Mouse (Mus musculus): ENCODE results near the gene Vamp8. TPM values are rescaled to one million over a fixed set of nuclear protein-coding genes. Genes with fewer than 3 reads are reported as not detected.

Gene Vamp8
- 68.5 and 70.1 TPM in 2 replicates for total RNA-seq (2015; ENCODE audit: low replicate concordance)
- 91.4 and 102 TPM in 2 replicates for total RNA-seq (2017; ENCODE audit: low replicate concordance)

DNA sequence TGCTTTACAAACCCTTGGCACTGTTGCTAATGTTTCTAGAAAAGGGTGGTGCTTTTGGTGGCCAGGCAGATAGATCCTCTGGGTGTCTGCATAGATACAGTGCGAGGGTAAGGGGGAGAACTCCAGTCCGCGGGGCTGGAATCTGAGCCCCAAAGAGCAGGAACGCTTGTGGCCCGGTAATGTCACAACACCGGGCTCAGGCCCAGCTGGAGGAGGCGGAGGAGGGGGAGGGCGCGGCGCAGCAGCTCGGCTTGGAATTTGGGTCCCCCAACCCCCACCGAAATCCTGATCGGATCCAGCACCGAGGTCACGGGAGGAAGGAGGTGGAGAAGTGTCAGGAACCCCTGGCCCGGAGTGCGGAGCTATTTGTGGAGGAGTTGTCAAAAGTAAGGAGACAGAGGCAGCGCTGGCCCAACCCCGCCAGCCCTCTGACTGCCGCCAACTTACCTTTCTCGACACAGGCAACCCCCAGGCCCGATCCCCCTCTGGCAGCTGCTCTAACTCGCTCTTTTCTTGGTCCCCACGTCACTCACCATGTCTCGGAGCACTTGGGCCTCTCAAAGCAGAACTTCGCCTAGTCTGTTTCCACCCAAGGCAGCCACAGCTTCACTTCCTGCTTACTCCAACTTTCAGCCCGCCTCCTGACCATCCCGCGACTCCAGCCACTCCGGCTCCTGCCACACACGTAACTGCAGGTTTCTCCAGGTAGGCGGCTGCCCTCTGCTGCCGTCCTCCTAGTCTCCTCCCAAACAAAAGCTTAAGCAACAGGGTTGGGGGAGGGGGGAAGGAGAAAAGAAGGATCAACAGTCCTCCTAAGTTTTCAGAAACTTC, at the start of gene Vamp8:
Vamp8 (minus strand) TSS at position 763 of the 831 bp plus-strand sequence.
- peak; percentile 63 for ATAC-seq (replicated peaks; ENCODE audit: low FRiP score, poor library complexity, severe bottlenecking)

GRCm38 (mm10) chr6:72439355-72440185, 49.1 kb upstream of the Vamp8 start, which contains the start of gene Mat2a:
TSS of gene Mat2a (minus strand) at chr6:72439558.
- ATAC-seq (replicated peaks; ENCODE audit: low FRiP score, poor library complexity, severe bottlenecking) = peak; percentile 82

- ATAC-seq (replicated peaks; ENCODE audit: low FRiP score, poor library complexity, severe bottlenecking) = peak; percentile 29
Measured at GRCm38 (mm10) chr6:72438862-72439354, 48.4 kb upstream of the Vamp8 start.

DNA sequence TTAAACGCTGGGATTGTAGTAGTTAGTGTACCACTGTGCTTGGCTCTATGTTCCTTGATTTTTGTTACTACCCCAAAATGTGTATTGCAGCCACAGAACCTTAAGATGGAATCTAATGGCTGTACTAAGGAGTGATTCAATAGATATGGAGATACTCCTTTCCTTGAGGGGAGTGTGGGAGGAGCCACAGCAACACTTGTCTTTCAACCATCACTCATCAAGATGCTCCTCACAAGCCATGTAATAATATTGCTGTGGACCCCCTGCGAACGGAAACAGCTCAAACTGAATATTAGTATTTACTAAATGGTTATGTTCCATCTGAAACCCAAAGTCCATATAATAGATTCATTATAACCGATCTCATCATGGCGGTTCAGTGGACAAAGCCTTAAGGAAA, 47.7 kb upstream of the Vamp8 start:
- ATAC-seq (replicated peaks; ENCODE audit: low FRiP score, poor library complexity, severe bottlenecking) = no peak

DNA sequence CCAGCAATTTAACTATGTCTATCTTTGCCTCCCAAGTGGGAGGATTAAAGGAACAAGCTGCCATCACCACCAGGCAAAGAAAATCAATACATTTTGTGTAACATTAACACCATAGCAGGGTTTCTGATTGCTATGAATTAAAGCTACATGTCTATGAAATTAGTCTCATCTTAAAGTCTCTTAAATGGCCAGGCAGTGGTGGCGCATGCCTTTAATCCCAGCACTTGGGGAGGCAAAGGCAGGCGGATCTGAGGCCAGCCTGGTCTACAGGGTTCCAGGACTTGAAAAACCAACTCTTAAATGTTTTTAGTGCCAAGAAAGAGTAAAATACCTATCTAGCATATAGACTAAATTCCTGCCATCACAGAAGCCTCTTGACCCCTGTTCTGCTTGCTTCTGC, 41.6 kb upstream of the Vamp8 start:
- no peak for ATAC-seq (replicated peaks; ENCODE audit: low FRiP score, poor library complexity, severe bottlenecking)

GRCm38 (mm10) chr6:72430989-72431921, 40.8 kb upstream of the Vamp8 start:
- ATAC-seq (replicated peaks; ENCODE audit: low FRiP score, poor library complexity, severe bottlenecking) = no peak

DNA sequence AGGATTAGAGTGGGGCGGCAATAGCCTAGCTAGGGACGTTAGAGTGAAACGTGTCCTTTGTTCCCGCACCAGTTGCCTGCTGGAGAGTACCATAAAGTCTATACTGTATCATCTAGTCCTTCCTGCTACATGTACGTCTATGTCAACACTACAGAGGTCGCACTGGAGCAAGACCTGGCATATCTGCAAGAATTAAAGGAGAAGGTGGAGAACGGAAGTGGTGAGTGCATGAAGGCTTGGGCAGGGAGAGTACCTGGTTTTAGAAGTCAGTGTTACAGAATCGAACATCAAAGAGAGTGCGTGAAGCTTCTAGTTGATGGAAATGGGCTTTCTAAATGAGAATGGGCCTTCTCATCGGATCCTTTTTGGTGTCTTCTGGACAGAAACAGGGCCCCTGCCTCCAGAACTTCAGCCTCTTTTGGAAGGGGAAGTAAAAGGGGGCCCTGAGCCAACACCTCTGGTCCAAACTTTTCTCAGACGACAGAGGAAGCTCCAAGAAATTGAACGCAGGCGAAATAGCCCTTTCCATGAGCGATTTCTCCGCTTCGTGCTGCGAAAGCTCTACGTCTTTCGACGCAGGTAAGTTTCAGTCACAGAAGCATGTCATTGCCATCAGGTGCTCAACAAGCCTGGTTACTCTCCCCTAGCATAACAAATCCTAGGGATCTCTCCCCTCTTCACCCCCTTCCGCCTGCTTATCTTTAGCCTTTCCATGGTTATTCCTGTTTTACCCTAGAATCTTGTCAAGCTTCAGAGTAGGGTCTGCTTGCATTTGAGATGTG, 38.7 kb upstream of the Vamp8 start:
- no peak for ATAC-seq (replicated peaks; ENCODE audit: low FRiP score, poor library complexity, severe bottlenecking)

- peak; percentile 81 for ATAC-seq (replicated peaks; ENCODE audit: low FRiP score, poor library complexity, severe bottlenecking)
Measured at GRCm38 (mm10) chr6:72428036-72428435, 37.5 kb upstream of the Vamp8 start.

DNA sequence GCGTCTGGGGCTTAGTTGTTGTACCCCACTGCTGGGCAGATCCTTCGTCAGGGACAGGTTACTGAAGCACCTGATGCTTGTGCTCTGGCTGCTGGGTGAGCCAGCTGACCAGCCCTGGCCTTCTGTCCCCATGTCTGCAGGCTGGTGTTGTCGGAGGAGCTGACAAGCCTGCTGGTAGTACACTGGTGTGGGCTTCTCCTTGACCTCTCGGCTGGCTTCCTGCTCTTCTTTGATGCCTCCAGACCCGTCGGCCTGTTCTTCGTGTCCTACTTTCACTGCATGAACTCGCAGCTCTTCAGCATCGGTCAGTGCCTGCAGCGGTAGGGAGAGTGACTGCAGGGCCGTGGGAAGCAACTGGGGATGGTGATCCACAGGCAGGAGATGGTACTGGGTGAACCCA, 35.1 kb upstream of the Vamp8 start:
- no peak for ATAC-seq (replicated peaks; ENCODE audit: low FRiP score, poor library complexity, severe bottlenecking)

GRCm38 (mm10) chr6:72420901-72421300, 30.4 kb upstream of the Vamp8 start:
- no peak for ATAC-seq (replicated peaks; ENCODE audit: low FRiP score, poor library complexity, severe bottlenecking)

DNA sequence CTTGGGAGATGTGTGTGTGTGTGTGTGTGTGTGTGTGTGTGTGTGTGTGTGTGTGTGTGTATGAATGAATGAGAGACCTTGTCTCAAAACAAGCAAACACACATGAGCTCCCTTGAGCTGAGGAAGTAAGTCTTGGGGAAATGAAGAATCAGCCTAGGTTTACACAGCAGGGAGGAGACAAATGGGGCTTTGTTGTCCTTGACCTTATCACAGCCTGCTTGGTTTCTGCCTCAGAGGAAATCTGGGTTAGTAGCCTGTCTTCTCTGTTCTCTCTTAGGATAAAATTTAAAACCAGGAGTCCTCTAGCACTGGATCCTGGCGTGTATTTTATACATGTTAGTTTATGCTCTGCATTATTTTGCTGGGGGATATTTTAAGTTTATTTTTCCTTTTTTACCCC, 29.3 kb upstream of the Vamp8 start:
- no peak for ATAC-seq (replicated peaks; ENCODE audit: low FRiP score, poor library complexity, severe bottlenecking)

GRCm38 (mm10) chr6:72418279-72418678, 27.8 kb upstream of the Vamp8 start:
- no peak for ATAC-seq (replicated peaks; ENCODE audit: low FRiP score, poor library complexity, severe bottlenecking)

DNA sequence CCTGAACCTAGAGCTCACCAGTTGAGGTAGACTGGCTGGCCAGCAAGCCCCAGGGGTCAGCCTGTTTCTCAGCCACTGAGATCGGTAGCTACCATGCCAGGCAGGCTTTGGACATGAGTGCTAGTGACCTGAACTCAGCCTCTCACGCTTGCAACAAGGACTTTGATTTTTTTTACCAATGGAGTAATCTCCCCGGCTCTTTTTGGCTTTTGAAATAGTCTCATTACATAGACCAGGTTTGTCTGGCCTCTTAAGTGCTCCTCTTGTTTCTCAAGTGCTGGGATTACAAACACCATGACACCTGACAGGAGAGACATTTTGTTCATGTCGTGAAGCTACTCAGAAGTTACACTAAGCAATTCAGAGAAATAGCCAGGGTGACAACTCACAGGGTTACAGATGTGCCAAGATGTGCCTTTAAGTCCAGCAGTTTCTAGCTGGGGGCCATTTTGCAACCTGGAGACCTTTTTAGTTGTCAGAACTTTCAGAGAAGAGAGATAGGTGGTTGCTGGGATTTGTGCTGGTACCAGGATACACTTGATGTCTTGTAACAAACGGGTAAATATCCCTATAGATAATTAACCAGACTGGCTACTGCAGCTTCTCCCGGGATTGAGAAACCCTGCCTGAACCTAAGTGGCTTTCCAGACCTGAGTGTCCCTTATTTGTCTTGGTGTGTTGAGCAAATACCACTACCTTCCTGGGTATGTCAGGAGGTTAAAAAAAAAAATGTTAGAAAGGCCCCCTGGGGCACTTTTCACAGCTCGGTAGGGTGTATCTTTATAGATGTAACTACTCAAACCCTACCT, 25.7 kb upstream of the Vamp8 start:
- ATAC-seq (replicated peaks; ENCODE audit: low FRiP score, poor library complexity, severe bottlenecking) = no peak

DNA sequence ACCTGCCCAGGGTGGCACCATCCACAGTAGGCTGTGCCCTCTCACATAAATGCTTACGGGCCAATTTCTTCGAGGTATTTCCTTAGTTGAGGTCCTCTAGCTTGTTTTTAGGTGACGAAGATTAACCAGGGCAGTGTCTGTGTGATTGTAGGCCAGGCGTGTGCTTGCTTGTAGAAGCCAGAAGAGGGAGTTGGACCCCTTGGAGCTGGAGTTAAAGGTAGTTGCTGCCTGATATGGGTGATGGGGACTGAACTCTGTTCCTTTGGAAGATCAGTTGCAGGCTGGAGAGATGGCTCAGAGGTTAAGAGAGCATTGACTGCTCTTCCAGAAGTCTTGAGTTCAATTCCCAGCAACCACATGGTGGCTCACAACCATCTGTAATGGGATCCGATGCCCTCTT, 24.7 kb upstream of the Vamp8 start:
- no peak for ATAC-seq (replicated peaks; ENCODE audit: low FRiP score, poor library complexity, severe bottlenecking)

- ATAC-seq (replicated peaks; ENCODE audit: low FRiP score, poor library complexity, severe bottlenecking) = peak; percentile 96
Measured at GRCm38 (mm10) chr6:72414076-72414756, 23.7 kb upstream of the Vamp8 start, which contains the start of gene Ggcx. TSS of gene Ggcx (plus strand) at chr6:72414308.

DNA sequence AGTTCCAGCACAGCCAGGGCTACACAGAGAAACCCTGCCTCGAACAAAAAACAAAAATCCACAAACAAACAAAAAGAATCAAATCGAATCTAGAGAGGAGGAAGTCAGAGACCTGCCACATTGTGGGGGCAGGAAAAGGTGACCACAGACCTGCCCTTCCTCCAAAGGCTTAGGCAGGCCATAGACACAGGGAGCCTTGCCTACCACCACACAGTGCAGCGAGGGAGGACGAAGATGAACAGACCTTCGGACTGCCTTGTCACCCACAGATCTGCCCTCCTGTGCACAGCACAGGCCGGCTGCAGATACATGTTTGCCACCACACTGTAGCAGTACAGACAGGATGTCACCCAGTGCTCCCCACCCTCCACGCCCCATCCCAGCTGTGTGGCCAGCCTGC, 20.0 kb upstream of the Vamp8 start:
- no peak for ATAC-seq (replicated peaks; ENCODE audit: low FRiP score, poor library complexity, severe bottlenecking)

GRCm38 (mm10) chr6:72410003-72410402, 19.5 kb upstream of the Vamp8 start:
- no peak for ATAC-seq (replicated peaks; ENCODE audit: low FRiP score, poor library complexity, severe bottlenecking)
